Mouse (Mus musculus) lung, embryonic 14.5 days (tissue): ENCODE measurements at regions not wholly inside any gene's neighbourhood (a gene's known extent, or its start where the extent isn't known, plus 50 kb on each side); places are given as distances from the start of the nearest gene placed in this dataset.
"Not testable (repeated sequence)": the region's sequence is repeated elsewhere in the genome, so short reads cannot be mapped to it uniquely, and the experiment has no call there.

Source experiments
- ATAC-seq: fragments of 200-750 bp; cut with Nextera tagmentation; 2 replicates; pipeline ENCODE4 v1.8.0; 2017; ENCODE audit warnings: mild to moderate bottlenecking, moderate TSS enrichment, moderate library complexity; ENCODE audit not compliant: insufficient read depth
- DNase-seq: peaks from one replicate; pipeline ENCODE4 v3.0.0-alpha.2; 2015
- H3K27ac ChIP-seq: fragments of 300-500 bp; sonication (generic); 2 replicates; pipeline ENCODE4 v1.5.1; 2014; ENCODE audit warnings: low read depth, mild to moderate bottlenecking, moderate library complexity
- H3K27me3 ChIP-seq: fragments of 300-500 bp; sonication (generic); 2 replicates; pipeline ENCODE4 v1.6.1; 2014; ENCODE audit warnings: low read length, control low read depth; ENCODE audit not compliant: insufficient read depth
- H3K36me3 ChIP-seq: fragments of 300-500 bp; sonication (generic); 2 replicates; pipeline ENCODE4 v1.6.1; 2014; ENCODE audit warnings: control low read depth; ENCODE audit not compliant: insufficient read depth
- H3K4me1 ChIP-seq: fragments of 300-500 bp; sonication (generic); 2 replicates; pipeline ENCODE4 v1.6.1; 2014; ENCODE audit warnings: antibody characterized with exemption, control low read depth; ENCODE audit not compliant: insufficient read depth
- H3K4me2 ChIP-seq: fragments of 300-500 bp; sonication (generic); 2 replicates; pipeline ENCODE4 v1.6.1; 2014; ENCODE audit warnings: mild to moderate bottlenecking
- H3K4me3 ChIP-seq: fragments of 300-500 bp; sonication (generic); 2 replicates; pipeline ENCODE4 v1.5.1; 2014; ENCODE audit warnings: low read depth, low read length
- H3K9ac ChIP-seq: fragments of 300-500 bp; sonication (generic); 2 replicates; pipeline ENCODE4 v1.6.1; 2014
- H3K9me3 ChIP-seq: fragments of 300-500 bp; sonication (generic); 2 replicates; pipeline ENCODE4 v1.6.1; 2016; ENCODE audit warnings: low read depth, low read length, control low read depth
- CTCF ChIP-seq: IDR thresholded peaks from 2 replicates; pipeline ENCODE4 v1.5.1; 2016; ENCODE audit warnings: antibody characterized with exemption, low read depth
- WGBS: fragments of 180-500 bp; shearing (Covaris S2); extraction: QIAGEN DNeasy Blood & Tissue Kit; methylation state at CpG from one replicate; pipeline ENCODE4 v1.1.7; 2014; 5-methylcytosine and 5-hydroxymethylcytosine counted together

- Histone ChIP-seq H3K27me3 (no peaks in the 10 kb centered on the region), H3K9ac (no peak overlapping the region), H3K4me3 (no peak overlapping the region), H3K4me1 (no peaks in the 10 kb centered on the region), H3K9me3 (no peaks in the 10 kb centered on the region), H3K4me2 (no peak overlapping the region), H3K36me3 (no peaks in the 10 kb centered on the region), H3K27ac (no peak overlapping the region)
- TF ChIP-seq CTCF, result no peak
- DNase-seq (no peak), ATAC-seq (no peak)
- WGBS, result 62% methylated on average over 3 of the region's 3 CpGs
Observed at GRCm38 (mm10) chr16:79313301-79313700, 222.4 kb upstream of the Tmprss15 start.

- WGBS, result 64% methylated on average over 2 of the region's 2 CpGs
- ATAC-seq, result no peak
- no peak overlapping the region for H3K4me2 ChIP-seq
Observed at GRCm38 (mm10) chr16:79312702-79313101, 221.8 kb upstream of the Tmprss15 start.

GRCm38 (mm10) chr16:79308541-79308940 is 217.6 kb upstream of the Tmprss15 start:
- H3K27ac ChIP-seq, result no peak overlapping the region
- no peak for TF ChIP-seq CTCF
- no peaks in the 10 kb centered on the region for H3K27me3 ChIP-seq
- no peaks in the 10 kb centered on the region for H3K4me1 ChIP-seq
- H3K36me3 ChIP-seq, result no peaks in the 10 kb centered on the region
- H3K4me3 ChIP-seq, result no peak overlapping the region
- ATAC-seq, result no peak
- H3K4me2 ChIP-seq, result no peak overlapping the region
- no peak for DNase-seq
- no peak overlapping the region for H3K9ac ChIP-seq
- H3K9me3 ChIP-seq, result no peaks in the 10 kb centered on the region
- 84% methylated on average over 1 of the region's 1 CpGs for WGBS

More at GRCm38 (mm10) chr16:79312702-79313101, 221.8 kb upstream of the Tmprss15 start:
- H3K4me3 ChIP-seq, result no peak overlapping the region
- DNase-seq, result no peak
- no peaks in the 10 kb centered on the region for H3K9me3 ChIP-seq
- H3K9ac ChIP-seq, result no peak overlapping the region
- no peaks in the 10 kb centered on the region for H3K27me3 ChIP-seq
- no peak for TF ChIP-seq CTCF
- no peaks in the 10 kb centered on the region for H3K36me3 ChIP-seq
- no peak overlapping the region for H3K27ac ChIP-seq
- no peaks in the 10 kb centered on the region for H3K4me1 ChIP-seq

- H3K4me2 ChIP-seq, DNase-seq, H3K36me3 ChIP-seq, H3K9ac ChIP-seq, H3K4me1 ChIP-seq, ATAC-seq, H3K9me3 ChIP-seq, H3K4me3 ChIP-seq, H3K27ac ChIP-seq, H3K27me3 ChIP-seq: not testable (repeated sequence)
Observed at GRCm38 (mm10) chr16:79296621-79297020, 205.7 kb upstream of the Tmprss15 start.

GRCm38 (mm10) chr16:79279006-79279405 is 188.1 kb upstream of the Tmprss15 start:
- DNase-seq, result no peak
- WGBS, result 92% methylated on average over 2 of the region's 2 CpGs
- H3K9me3 ChIP-seq, result no peaks in the 10 kb centered on the region

GRCm38 (mm10) chr16:79256525-79256924 is 165.6 kb upstream of the Tmprss15 start:
- 97% methylated on average over 1 of the region's 1 CpGs for WGBS
- no peak overlapping the region for H3K27ac ChIP-seq
- ATAC-seq (no peak), DNase-seq (no peak)
- no peaks in the 10 kb centered on the region for H3K27me3 ChIP-seq
- H3K4me1 ChIP-seq, result no peaks in the 10 kb centered on the region
- no peak overlapping the region for H3K4me3 ChIP-seq
- no peak for TF ChIP-seq CTCF
- H3K9ac ChIP-seq, result no peak overlapping the region
- no peak overlapping the region for H3K4me2 ChIP-seq
- H3K9me3 ChIP-seq, result no peaks in the 10 kb centered on the region
- H3K36me3 ChIP-seq, result no peaks in the 10 kb centered on the region

More at GRCm38 (mm10) chr16:79279006-79279405, 188.1 kb upstream of the Tmprss15 start:
- no peaks in the 10 kb centered on the region for H3K27me3 ChIP-seq
- H3K9ac ChIP-seq, result no peak overlapping the region
- no peaks in the 10 kb centered on the region for H3K36me3 ChIP-seq
- H3K4me1 ChIP-seq, result no peaks in the 10 kb centered on the region
- ATAC-seq, result no peak
- H3K4me2 ChIP-seq, result no peak overlapping the region
- H3K4me3 ChIP-seq, result no peak overlapping the region
- no peak for TF ChIP-seq CTCF
- H3K27ac ChIP-seq, result no peak overlapping the region

- 47% methylated on average over 2 of the region's 2 CpGs for WGBS
- Histone ChIP-seq H3K4me1 (no peaks in the 10 kb centered on the region), H3K36me3 (no peaks in the 10 kb centered on the region), H3K4me2 (no peak overlapping the region), H3K9ac (no peak overlapping the region), H3K9me3 (no peaks in the 10 kb centered on the region), H3K27me3 (no peaks in the 10 kb centered on the region), H3K27ac (no peak overlapping the region), H3K4me3 (no peak overlapping the region)
- TF ChIP-seq CTCF, result no peak
- peak; percentile 5 for DNase-seq
- no peak for ATAC-seq
Observed at GRCm38 (mm10) chr16:79256084-79256483, 165.2 kb upstream of the Tmprss15 start.

- Histone ChIP-seq H3K27me3 (no peaks in the 10 kb centered on the region), H3K36me3 (no peaks in the 10 kb centered on the region), H3K27ac (no peak overlapping the region), H3K9me3 (no peaks in the 10 kb centered on the region), H3K9ac (no peak overlapping the region), H3K4me2 (no peak overlapping the region), H3K4me1 (no peaks in the 10 kb centered on the region), H3K4me3 (no peak overlapping the region)
- 70% methylated on average over 3 of the region's 3 CpGs for WGBS
- no peak for TF ChIP-seq CTCF
- ATAC-seq (no peak), DNase-seq (no peak)
Observed at GRCm38 (mm10) chr16:79240857-79241491, 150.1 kb upstream of the Tmprss15 start.
